Mouse (Mus musculus) mouse embryonic stem cell (cell line): ENCODE data around the gene Hist1h2af.
"Not testable (repeated sequence)": the region's sequence is repeated elsewhere in the genome, so short reads cannot be mapped to it uniquely, and the experiment has no call there.

Experiments used
- in situ Hi-C, 2 experiments: fragments of 300-500 bp; cut with MboI; formaldehyde crosslinking; loops; 1 replicate in 1 of 2; 3 replicates in 1 of 2; pipeline ENCODE4 v1.14.3; 2019 to 2020; ENCODE audit warnings: low sequenced_read_pairs in 2 of 2, low pct_unique_long_range_greater_than_20kb in 1 of 2, mixed read lengths in 1 of 2; ENCODE audit not compliant: unreplicated experiment in 1 of 2

The Hist1h2af gene

GRCm38 (mm10) chr13:23529005-23529404 is 4.7 kb upstream of the Hist1h2af start:
- in situ Hi-C loops: no loop called here

DNA sequence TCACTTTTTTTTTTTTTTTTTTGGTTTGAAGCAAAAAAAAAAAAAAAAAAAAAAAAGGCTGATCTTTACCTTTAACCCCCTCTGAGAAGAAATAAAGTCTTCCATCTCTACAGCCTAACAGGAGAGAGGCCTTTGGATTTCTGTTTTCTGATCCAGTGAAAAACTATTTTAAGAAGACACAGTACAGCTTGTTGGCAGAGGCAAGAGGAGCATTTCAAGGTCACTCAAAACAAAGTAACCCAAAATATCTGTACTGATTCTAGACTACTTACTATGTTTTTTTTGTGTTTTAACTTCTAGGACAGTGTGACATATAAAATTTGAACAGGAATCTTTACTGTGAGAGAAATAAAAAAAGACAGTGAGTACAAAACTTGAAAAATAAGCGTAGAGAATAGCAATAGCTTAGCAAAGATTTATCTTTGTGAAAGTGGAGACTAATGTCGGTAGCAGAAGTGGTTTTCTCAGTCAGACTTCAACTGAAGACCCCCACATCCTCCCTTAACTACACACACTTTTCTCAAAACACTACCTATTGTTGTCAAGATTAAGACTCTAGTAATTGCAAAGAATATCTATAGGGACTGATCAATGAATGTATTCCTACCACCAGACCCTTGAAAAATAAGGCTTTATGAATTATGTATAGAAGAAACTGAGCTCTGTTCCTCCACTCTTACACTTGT is 4.1 kb upstream of the Hist1h2af start:
- in situ Hi-C loops: no loop called here

DNA sequence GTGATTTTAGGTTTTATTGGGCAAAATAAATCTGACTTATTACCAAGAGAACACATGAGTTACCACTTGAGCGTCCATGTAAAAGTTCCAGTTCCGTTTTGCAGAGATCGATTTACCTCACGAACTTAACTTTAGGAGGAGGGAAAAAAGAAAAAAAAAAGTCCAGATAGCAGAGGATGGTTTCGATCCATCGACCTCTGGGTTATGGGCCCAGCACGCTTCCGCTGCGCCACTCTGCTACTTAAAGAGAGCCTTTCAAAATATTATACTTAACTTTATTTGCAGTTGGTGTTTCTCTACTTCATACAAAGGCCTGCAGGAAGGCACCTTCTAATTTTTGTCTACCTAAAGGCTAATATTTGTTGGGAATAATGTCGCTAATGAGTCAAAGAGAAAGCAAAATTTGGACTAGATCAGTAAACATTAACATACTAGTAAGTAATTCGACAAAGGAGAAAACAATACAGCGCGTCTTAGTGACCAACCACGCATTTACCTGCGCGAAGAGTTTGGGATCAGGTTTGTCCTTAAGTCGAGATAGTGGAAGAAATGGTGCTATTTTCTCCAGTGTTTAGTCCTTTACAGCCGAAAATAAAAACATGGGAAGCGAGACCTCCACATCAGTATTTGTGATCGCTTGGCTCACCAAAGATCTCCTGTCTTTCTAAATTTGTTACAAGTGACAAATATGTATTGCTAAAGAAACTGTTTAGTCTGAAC is 3.4 kb upstream of the Hist1h2af start:
- in situ Hi-C loops: no loop called here

GRCm38 (mm10) chr13:23530901-23531875 is 2.5 kb upstream of the Hist1h2af start, which contains the start of gene Hist1h4h:
Gene Hist1h4h (plus strand): TSS chr13:23531050.
- in situ Hi-C loops: no loop called here

DNA sequence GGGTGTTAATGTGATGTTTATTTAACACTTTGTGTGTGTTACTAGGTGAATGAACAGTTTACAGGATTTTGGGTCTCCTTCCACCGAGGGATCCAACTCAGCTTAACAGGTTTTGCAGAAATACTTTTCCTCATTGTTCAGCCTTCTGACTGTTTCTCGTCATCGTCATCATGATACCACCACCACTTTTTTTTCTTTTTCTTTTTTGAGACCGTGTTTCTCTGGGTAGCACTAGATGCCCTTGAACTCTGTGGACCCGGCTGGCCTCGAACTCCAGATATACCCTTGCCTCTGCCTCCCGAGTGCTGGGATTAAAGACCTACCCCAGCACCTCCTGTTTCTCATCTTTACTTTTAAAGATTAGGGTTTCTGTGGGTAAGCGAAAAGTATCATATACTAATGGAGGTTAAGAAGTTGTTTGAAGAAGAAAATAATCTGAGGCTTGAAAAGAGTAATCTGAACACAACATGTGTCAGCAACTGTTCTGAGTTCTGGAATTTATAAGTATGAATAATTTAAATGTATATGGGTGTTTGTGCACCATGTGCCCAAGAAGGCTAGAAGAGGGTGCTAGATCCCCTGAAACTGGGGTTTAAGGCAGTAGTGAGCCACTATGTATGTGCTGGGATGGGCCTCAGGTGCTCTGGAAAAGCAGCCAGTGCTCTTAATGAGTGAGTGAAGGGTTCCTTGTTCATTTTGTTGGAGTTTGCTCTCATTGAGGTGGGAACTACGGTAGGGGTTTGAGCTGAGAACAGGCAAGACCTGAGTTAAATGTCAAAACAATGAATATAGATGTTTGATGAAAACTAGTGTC is 1.2 kb upstream of the Hist1h2af start:
- in situ Hi-C loops: no loop called here

DNA sequence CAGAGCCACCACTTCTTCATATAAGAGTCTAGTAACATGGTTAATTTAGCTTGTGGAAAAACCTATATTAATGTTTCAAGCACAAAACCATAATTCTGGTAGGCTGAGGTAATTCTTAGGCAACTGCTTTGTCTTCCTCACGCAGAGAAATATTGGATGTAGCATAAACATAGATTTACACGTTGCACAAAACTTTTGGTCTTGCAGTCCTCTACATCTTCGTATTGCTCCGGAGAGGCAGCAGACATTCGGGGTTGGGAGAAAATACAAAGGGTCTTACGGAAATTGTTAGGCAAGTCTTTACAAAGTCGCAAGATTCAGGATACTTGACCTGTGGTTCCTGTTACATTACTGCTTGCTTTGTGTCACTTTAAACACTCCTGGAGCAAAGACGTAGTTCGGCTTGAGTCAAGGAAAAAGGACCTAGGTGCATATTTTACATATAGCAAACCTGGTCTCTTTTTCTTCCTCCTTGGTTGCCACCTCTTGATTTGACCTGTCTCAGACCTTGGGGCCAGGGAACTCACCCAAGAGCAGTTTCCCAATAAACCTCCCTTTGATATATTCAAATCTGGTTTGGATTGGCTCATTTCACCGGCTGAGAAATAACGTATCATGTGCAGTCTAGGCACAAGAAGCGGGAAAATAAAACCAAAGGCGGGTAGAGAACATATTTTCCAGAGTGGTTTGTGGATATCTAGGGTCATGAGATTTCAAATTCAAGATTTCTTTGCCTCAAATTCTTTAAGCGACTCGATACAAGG is 844 bp downstream of the Hist1h2af start:
- in situ Hi-C loops: no loop called here

DNA sequence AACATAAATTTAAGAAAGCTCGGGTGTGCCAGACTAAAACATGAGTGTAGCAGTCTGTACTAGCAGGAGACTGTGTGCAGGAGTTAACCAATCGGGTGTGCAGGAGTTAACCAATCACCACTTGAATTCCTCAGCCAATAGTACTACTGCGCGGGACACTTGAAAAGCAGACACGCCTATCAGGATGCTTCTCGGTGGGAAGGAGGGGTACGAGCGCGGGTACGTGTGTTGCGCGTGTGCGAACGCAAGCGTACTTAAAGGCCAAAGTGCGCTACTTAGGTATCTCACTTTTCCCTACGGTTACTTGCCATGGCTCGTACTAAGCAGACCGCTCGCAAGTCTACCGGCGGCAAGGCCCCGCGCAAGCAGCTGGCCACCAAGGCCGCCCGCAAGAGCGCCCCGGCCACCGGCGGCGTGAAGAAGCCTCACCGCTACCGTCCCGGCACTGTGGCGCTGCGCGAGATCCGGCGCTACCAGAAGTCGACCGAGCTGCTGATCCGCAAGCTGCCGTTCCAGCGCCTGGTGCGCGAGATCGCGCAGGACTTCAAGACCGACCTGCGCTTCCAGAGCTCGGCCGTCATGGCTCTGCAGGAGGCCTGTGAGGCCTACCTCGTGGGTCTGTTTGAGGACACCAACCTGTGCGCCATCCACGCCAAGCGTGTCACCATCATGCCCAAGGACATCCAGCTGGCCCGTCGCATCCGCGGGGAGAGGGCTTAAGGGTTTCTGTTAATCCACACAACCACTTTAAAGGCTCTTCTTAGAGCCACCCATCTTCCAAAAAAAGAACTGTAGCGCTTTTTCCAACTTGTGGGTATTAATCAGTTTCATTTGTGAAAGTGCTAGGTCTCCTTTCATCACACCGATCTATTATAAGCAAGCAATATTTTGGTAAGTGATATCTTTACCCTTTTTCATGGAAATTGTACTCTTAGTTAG is 1.7 kb downstream of the Hist1h2af start, which contains the start of gene Hist1h3g:
Gene Hist1h3g (plus strand): TSS at position 286 of the 939 bp plus-strand sequence.
- in situ Hi-C loops: not testable (repeated sequence)

- in situ Hi-C loops: no loop called here
Measured at GRCm38 (mm10) chr13:23536076-23536822, 2.5 kb downstream of the Hist1h2af start.

DNA sequence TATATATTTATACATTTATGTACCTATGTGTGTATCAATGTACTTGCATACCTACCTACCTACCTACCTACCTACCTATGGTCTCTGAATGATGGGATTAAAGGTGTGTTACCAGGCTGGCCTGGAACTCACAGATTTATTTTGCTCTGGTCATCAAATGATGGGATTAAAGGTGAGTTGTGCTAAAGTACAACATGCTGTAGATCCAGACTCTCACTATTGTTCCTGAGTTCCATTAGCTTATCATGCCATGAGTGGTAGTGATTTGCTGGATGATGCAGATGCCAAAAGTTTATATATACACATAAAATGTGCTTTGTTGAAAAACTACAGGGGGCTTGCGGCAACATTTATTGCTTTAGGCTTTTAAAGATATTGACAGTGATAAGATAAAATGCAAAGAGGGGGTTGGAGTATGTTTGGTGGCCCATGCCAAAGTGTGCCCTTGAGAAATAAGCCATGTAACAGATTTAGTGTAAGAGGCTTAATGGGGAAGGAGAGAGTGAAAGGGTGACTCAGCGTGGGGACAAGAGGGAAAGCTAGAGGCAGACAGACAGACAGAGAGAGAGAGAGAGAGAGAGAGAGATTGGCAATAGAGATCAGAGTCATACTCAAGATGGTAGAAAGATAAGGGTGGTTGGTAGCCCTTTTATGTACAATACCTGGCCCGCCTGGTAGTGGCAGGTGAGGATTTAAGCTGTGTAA is 3.5 kb downstream of the Hist1h2af start:
- in situ Hi-C loops: no loop called here

GRCm38 (mm10) chr13:23538249-23538648 is 4.5 kb downstream of the Hist1h2af start:
- in situ Hi-C loops: no loop called here

GRCm38 (mm10) chr13:23539821-23540220 is 6.1 kb downstream of the Hist1h2af start:
- in situ Hi-C loops: not testable (repeated sequence)

- in situ Hi-C loops: no loop called here
Measured at GRCm38 (mm10) chr13:23541497-23541896, 7.8 kb downstream of the Hist1h2af start.

DNA sequence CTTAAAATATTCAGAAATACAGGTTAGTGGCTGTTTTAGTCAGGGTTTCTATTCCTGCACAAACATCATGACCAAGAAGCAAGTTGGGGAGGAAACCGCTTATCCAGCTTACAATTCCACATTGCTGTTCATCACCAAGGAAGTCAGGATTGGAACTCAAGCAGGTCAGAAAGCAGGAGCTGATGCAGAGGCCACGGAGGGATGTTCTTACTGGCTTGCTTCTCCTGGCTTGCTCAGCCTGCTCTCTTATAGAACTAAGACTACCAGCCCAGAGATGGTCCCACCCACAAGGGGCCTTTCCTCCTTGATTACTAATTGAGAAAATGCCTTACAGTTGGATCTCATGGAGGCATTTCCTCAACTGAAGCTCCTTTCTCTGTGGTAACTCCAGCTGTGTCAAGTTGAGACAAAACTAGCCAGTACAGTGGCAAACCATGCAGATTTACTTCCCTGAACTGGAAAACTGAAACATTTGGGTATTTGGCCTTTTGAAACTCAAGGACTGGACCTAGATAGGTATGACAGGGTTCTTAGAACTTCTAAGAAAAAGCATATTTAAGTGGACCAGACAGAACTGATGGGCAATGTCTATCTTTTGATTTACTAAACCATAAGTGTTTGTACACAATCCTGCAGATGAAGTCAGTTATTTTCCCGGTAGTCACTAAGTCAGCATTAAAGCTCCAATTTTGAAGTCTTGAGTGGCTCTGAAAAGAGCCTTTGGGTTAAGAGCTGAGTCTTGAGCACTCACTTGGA is 8.7 kb downstream of the Hist1h2af start:
- in situ Hi-C loops: not testable (repeated sequence)

DNA sequence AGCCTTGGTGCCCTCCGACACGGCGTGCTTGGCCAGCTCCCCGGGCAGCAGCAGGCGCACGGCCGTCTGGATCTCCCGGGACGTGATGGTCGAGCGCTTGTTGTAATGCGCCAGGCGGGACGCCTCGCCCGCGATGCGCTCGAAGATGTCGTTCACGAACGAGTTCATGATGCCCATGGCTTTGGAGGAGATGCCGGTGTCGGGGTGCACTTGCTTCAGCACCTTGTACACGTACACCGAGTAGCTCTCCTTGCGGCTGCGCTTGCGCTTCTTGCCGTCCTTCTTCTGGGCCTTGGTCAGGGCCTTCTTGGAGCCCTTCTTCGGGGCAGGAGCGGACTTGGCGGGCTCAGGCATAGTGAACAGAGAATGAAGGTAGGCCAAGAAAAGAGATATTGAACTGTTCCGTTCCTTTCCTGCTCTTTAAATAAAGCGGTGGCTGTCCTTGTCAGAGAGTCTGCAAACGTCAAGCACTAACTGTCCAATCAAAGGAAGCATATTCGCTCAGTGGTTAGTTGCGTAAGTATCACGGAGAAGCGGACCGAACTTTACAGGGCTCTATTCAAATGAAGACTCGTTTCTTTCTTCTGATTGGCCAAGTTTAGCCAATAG is 9.4 kb downstream of the Hist1h2af start, which contains the start of gene Hist1h2bh:
Gene Hist1h2bh (minus strand): TSS at position 394 of the 609 bp plus-strand sequence.
- in situ Hi-C loops: not testable (repeated sequence)
